Mouse (Mus musculus) mouse trophoblast stem cell (cell line): ENCODE measurements around the gene Adal.
"Not testable (repeated sequence)": the region's sequence is repeated elsewhere in the genome, so short reads cannot be mapped to it uniquely, and the experiment has no call there.

Source experiments
- in situ Hi-C, 2 experiments: fragments of 300-500 bp; cut with MseI, MboI; formaldehyde crosslinking; loops; 2 replicates in 1 of 2; 3 replicates in 1 of 2; pipeline ENCODE4 v1.15.1; 2025

Adal gene

GRCm38 (mm10) chr2:121140018-121140882 is at the start of gene Adal, which contains the start of gene Lcmt2:
TSS of gene Adal (plus strand) at chr2:121140428.
TSS of gene Lcmt2 (minus strand) at chr2:121140653.
- in situ Hi-C loops: no loop called here

- in situ Hi-C loops: loop anchor here in 1 of 2 experiments (5.0 kb wide), 1 partner anchor 60 kb away; no protein-coding TSS in a partner anchor
Observed at GRCm38 (mm10) chr2:121102051-121102450, 38.2 kb upstream of the Adal start.

GRCm38 (mm10) chr2:121105940-121106339 is 34.3 kb upstream of the Adal start:
- in situ Hi-C loops: no loop called here

GRCm38 (mm10) chr2:121109695-121110094 is 30.5 kb upstream of the Adal start, which contains the start of gene Tgm7:
TSS of gene Tgm7 (minus strand) at chr2:121109795.
- in situ Hi-C loops: no loop called here

- in situ Hi-C loops: no loop called here
Observed at GRCm38 (mm10) chr2:121115418-121115817, 24.8 kb upstream of the Adal start.

GRCm38 (mm10) chr2:121119260-121119659 is 21.0 kb upstream of the Adal start:
- in situ Hi-C loops: no loop called here

GRCm38 (mm10) chr2:121126302-121126701 is 13.9 kb upstream of the Adal start:
- in situ Hi-C loops: not testable (repeated sequence)

GRCm38 (mm10) chr2:121127536-121127935 is 12.7 kb upstream of the Adal start:
- in situ Hi-C loops: no loop called here

GRCm38 (mm10) chr2:121128865-121129620 is 11.2 kb upstream of the Adal start:
- in situ Hi-C loops: no loop called here

GRCm38 (mm10) chr2:121132822-121133221 is 7.4 kb upstream of the Adal start:
- in situ Hi-C loops: no loop called here

GRCm38 (mm10) chr2:121137371-121137770 is 2.9 kb upstream of the Adal start:
- in situ Hi-C loops: no loop called here

- in situ Hi-C loops: no loop called here
Observed at GRCm38 (mm10) chr2:121139266-121140017, 786 bp upstream of the Adal start.

GRCm38 (mm10) chr2:121141216-121142035 is 1.2 kb downstream of the Adal start:
- in situ Hi-C loops: no loop called here

GRCm38 (mm10) chr2:121142415-121142814 is 2.2 kb downstream of the Adal start:
- in situ Hi-C loops: no loop called here

GRCm38 (mm10) chr2:121149679-121150078 is 9.5 kb downstream of the Adal start:
- in situ Hi-C loops: no loop called here

GRCm38 (mm10) chr2:121153100-121153499 is 12.9 kb downstream of the Adal start:
- in situ Hi-C loops: no loop called here

- in situ Hi-C loops: no loop called here
Observed at GRCm38 (mm10) chr2:121169173-121169572, 28.9 kb downstream of the Adal start.

GRCm38 (mm10) chr2:121169902-121170301 is 29.7 kb downstream of the Adal start:
- in situ Hi-C loops: no loop called here

- in situ Hi-C loops: no loop called here
Observed at GRCm38 (mm10) chr2:121170481-121170971, 30.3 kb downstream of the Adal start, which contains the start of gene Tubgcp4. TSS of gene Tubgcp4 (plus strand) at chr2:121170654.

GRCm38 (mm10) chr2:121170980-121171742 is 30.9 kb downstream of the Adal start, which contains the start of gene Zscan29:
TSS of gene Zscan29 (minus strand) at chr2:121171125.
- in situ Hi-C loops: no loop called here
